ENCODE assay signal across 16 mouse cellular contexts in the genomic region with DNA sequence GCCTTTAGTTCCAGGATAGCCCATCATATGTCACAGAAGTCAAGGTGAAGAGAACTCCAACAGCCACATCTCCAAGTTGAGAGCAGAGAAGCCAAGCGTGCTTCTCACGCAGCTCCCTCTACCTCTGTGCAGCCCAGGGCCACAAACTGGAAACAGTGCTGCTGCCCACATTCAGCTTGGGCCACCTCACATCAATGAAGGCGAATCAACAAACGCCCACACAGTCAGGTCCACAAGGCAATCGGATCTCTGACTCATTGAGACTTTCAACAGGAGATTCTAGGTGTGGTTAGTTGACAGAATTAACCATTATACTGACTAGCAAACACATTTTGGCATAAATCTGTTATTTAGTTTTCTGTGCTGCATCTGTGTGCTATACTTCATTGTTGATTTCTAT.
"Had no signal": no experiment of that assay in that cellular context is flagged by ENCODE, and none has a peak within 500 bp of the region (broad histone marks: within the 10 kb centered on the region; RNA-seq: fewer than 3 reads in every experiment).

No protein-coding gene starts in this region.

- H3K27me3 ChIP-seq: limb, embryonic 13.5 days; liver, embryonic 13.5 days; stomach, embryonic 15.5 days had no signal

- H3K27ac ChIP-seq: kidney, postnatal 0 days; limb, embryonic 10.5 days; limb, embryonic 13.5 days; liver, embryonic 13.5 days; macrophage; stomach, embryonic 15.5 days had no signal

- H3K4me3 ChIP-seq: limb, embryonic 10.5 days; limb, embryonic 13.5 days; liver, embryonic 13.5 days; stomach, embryonic 15.5 days had no signal

- DNase-seq: kidney, adult 2 months; kidney, postnatal 36 days; liver; liver, embryonic 13.5 days; lung, embryonic 14.5 days; midbrain, embryonic 14.5 days; right cerebral cortex, postnatal 25 days; spleen, adult 18-20 months; thymus, postnatal 25 days had no signal

- H3K9me3 ChIP-seq: limb, embryonic 10.5 days; limb, embryonic 13.5 days; liver, embryonic 13.5 days; stomach, embryonic 15.5 days had no signal

- H3K9ac ChIP-seq: limb, embryonic 13.5 days; liver, embryonic 13.5 days; lung, embryonic 14.5 days; stomach, embryonic 15.5 days had no signal

- H3K4me1 ChIP-seq: limb, embryonic 10.5 days; limb, embryonic 13.5 days; stomach, embryonic 15.5 days had no signal

- H3K36me3 ChIP-seq: limb, embryonic 13.5 days; stomach, embryonic 15.5 days had no signal

- H3K4me2 ChIP-seq: limb, embryonic 13.5 days; liver, embryonic 13.5 days; lung, embryonic 14.5 days; stomach, embryonic 15.5 days had no signal

- ATAC-seq: intestine, postnatal 0 days; lung, postnatal 0 days had no signal
